Comparison of ENCODE assay signal across 16 mouse cellular contexts in genomic region chr17:45457487-45457886, GRCm38 (mm10). TPM values are rescaled to one million over a fixed set of nuclear protein-coding genes. Genes with fewer than 3 reads are reported as not detected.
DNase-seq lines count a peak whose midpoint lies in the region; ATAC-seq and TF ChIP-seq lines count a peak whose summit lies in the region.
"Had no signal": no experiment of that assay in that cellular context is flagged by ENCODE, and none has a peak within 500 bp of the region (broad histone marks: within the 10 kb centered on the region; RNA-seq: fewer than 3 reads in every experiment).

No protein-coding gene starts in this region.

- no peak overlapping the region for H3K27ac ChIP-seq in forebrain, postnatal 0 days (ENCODE audit: low read depth, low read length)
- H3K27ac ChIP-seq in forebrain, embryonic 10.5 days = no peak overlapping the region

- H3K4me2 ChIP-seq in forebrain, postnatal 0 days (ENCODE audit: low read depth) = no peak overlapping the region

- peaks cover 7% of the 10 kb centered on the region for H3K4me1 ChIP-seq in forebrain, postnatal 0 days (ENCODE audit: insufficient read depth)
- peaks cover 13% of the 10 kb centered on the region for H3K4me1 ChIP-seq in forebrain, embryonic 10.5 days

- peak; percentile 3; the same call in 1 of the 2 replicates for TF ChIP-seq CTCF in forebrain, postnatal 0 days (IDR thresholded peaks at IDR 0.05; ENCODE audit: low read depth)

- H3K9me3 ChIP-seq in forebrain, postnatal 0 days (ENCODE audit: low read length) = no peaks in the 10 kb centered on the region
- H3K9me3 ChIP-seq in forebrain, embryonic 10.5 days = no peaks in the 10 kb centered on the region
- H3K9me3 ChIP-seq: hindbrain, embryonic 12.5 days had no signal

- no peaks in the 10 kb centered on the region for H3K36me3 ChIP-seq in forebrain, postnatal 0 days (ENCODE audit: insufficient read depth)
- no peaks in the 10 kb centered on the region for H3K36me3 ChIP-seq in forebrain, embryonic 10.5 days (replicated peaks)
- H3K36me3 ChIP-seq: hindbrain, embryonic 12.5 days had no signal

- no peak for DNase-seq in forebrain, postnatal 0 days
- DNase-seq in forebrain, embryonic 10.5 days (ENCODE audit: extremely low spot score, low spot score) = no peak
- peak; percentile 31 for DNase-seq in 3134 (ENCODE audit: extremely low read depth, insufficient read length, low spot score)
- DNase-seq in ES-CJ7 (ENCODE audit: low read depth, low spot score) = peak; percentile 91
- DNase-seq in c-Kit-negative CD71-positive TER-119-positive erythroid progenitor cells, embryonic 14.5 days (ENCODE audit: low read depth, low spot score) = peak; percentile 13
- DNase-seq in gastrocnemius, postnatal 25 days = no peak
- DNase-seq in ovary, postnatal 36 days (ENCODE audit: low spot score) = no peak
- no peak for DNase-seq in kidney, adult 9 months
- DNase-seq: adrenal gland, postnatal 10 days; heart, adult 18-20 months; lung, adult 18-20 months; lung, postnatal 4 days; right cerebral cortex, postnatal 14 days had no signal

- no peak overlapping the region for H3K4me3 ChIP-seq in forebrain, postnatal 0 days (ENCODE audit: low read depth, low read length)
- no peak overlapping the region for H3K4me3 ChIP-seq in forebrain, embryonic 10.5 days
- H3K4me3 ChIP-seq: erythroblast, embryonic 14.5 days; hindbrain, embryonic 12.5 days had no signal

- no peak overlapping the region for H3K9ac ChIP-seq in forebrain, postnatal 0 days
- H3K9ac ChIP-seq: hindbrain, embryonic 12.5 days had no signal

- no peak for ATAC-seq in forebrain, postnatal 0 days
- ATAC-seq: midbrain, embryonic 16.5 days had no signal

- 94% methylated on average over 5 of the region's 5 CpGs for WGBS in forebrain, postnatal 0 days
- 92% methylated on average over 5 of the region's 5 CpGs for WGBS in forebrain, embryonic 10.5 days

- H3K27me3 ChIP-seq in forebrain, postnatal 0 days (ENCODE audit: insufficient read depth, low read length) = no peaks in the 10 kb centered on the region
- H3K27me3 ChIP-seq in forebrain, embryonic 10.5 days (ENCODE audit: poor library complexity, severe bottlenecking) = no peaks in the 10 kb centered on the region
- H3K27me3 ChIP-seq: hindbrain, embryonic 12.5 days had no signal

RNA-seq across cellular contexts. Expression of gene Spats1, which starts 17.7 kb away (rescaled TPM):
- total RNA-seq in forebrain, postnatal 0 days (2014; rRNA removed) = 0.92 and 1.6 TPM in 2 replicates
- polyA plus RNA-seq in forebrain, postnatal 0 days (2015; fragmentation: Nextera tagmentation; extraction: Ambion mirVana) = 1.3 and 2.7 TPM in 2 replicates
- polyA plus RNA-seq in forebrain, embryonic 10.5 days (2016; fragmentation: Nextera tagmentation; extraction: Ambion mirVana) = 0.48 and 0.50 TPM in 2 replicates
- not detected for total RNA-seq in gastrocnemius, postnatal 25 days (2021)
- polyA plus RNA-seq: erythroblast, embryonic 14.5 days had no signal

RNA-seq across cellular contexts. Expression of gene Cdc5l, which starts 23.9 kb away (rescaled TPM):
- total RNA-seq in forebrain, postnatal 0 days (2014; rRNA removed) = 49.5 and 72.6 TPM in 2 replicates
- 46.9 and 55.3 TPM in 2 replicates for polyA plus RNA-seq in forebrain, postnatal 0 days (2015; fragmentation: Nextera tagmentation; extraction: Ambion mirVana)
- 70.3 and 72.1 TPM in 2 replicates for polyA plus RNA-seq in forebrain, embryonic 10.5 days (2016; fragmentation: Nextera tagmentation; extraction: Ambion mirVana)
- 10 to 100 TPM; 32.9 to 33.3 TPM for total RNA-seq in gastrocnemius, postnatal 25 days (2021)

RNA-seq across cellular contexts. Expression of gene Aars2, which starts 49.2 kb away (rescaled TPM):
- 19.2 and 20.8 TPM in 2 replicates for total RNA-seq in forebrain, postnatal 0 days (2014; rRNA removed)
- 10.9 and 12.0 TPM in 2 replicates for polyA plus RNA-seq in forebrain, postnatal 0 days (2015; fragmentation: Nextera tagmentation; extraction: Ambion mirVana)
- 33.9 and 35.1 TPM in 2 replicates for polyA plus RNA-seq in forebrain, embryonic 10.5 days (2016; fragmentation: Nextera tagmentation; extraction: Ambion mirVana)
- total RNA-seq in gastrocnemius, postnatal 25 days (2021) = 10 to 100 TPM; 13.5 to 13.8 TPM

Comparison
In these comparisons a context has a peak if more than half of its experiments do, and no peak if none do; other contexts are left out.
1. DNase-seq: peak in 3134 (single experiment), ES-CJ7 (single experiment) and c-Kit-negative CD71-positive TER-119-positive erythroid progenitor cells, embryonic 14.5 days (single experiment); none in forebrain, postnatal 0 days (single experiment), forebrain, embryonic 10.5 days (single experiment), gastrocnemius, postnatal 25 days (single experiment), ovary, postnatal 36 days (single experiment) and kidney, adult 9 months (single experiment).